Mouse (Mus musculus) urinary bladder, postnatal 14 days (tissue): ENCODE results near the gene Ppat.
"Not testable (repeated sequence)": the region's sequence is repeated elsewhere in the genome, so short reads cannot be mapped to it uniquely, and the experiment has no call there.

ENCODE experiments used
- DNase-seq: peaks from one replicate; pipeline ENCODE4 v3.0.0; 2021; ENCODE audit warnings: low spot score

Gene Ppat

DNA sequence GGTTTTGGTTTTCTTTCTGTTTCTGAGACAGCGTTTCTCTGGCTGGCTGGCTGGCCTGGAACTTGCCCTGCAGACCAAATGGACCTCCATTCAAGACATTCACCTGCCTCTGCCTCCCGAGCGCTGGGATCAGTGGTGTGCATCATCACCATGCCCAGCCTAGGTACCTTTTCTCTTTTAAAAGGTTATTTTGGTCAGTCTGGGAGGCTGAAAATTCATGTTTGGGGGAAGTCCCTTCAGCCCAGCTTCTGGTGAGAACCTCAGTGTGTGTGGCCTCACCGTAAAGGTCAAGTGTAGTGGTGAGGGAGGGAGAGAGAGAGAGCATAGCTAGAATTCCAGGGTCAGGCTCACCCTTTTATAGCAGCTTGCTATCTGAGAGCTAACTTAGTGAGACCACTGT is 3.6 kb downstream of the Ppat start:
- no peak for DNase-seq

DNA sequence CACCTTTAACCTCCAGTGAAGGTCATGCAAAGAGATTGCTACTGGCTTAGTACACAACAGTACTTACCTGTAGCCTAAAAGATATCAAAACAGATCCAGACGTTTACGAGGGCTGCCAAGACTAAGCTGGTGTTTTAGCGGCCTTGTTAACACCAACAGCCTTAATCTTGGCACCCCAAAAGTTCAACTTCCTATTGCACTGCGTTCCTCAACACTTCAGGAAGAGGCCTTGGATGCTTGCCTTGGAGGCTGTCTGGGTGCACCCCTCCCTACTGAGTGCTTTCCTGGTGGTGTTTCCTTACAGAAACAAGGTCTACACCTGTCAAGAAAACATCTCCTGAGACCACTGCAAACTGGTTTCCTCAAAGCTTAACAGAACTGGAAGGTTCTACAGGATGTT is 4.2 kb downstream of the Ppat start:
- no peak for DNase-seq

DNA sequence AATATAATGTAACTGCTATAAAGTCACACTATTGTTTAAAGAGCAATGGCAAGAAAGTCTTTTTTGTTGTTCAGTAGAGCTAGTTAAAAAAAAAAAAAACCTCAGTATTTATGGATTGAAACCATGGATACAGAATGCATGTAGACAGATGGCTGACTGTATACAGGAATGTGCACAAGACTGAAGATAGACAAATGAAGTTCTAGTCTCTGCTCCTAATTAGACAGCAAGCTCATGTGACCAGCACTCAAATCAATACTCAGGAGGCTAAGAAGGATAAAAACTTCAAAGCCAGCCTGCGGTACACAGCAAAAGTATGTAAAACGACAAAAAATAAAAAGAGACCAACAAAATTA is 5.7 kb downstream of the Ppat start:
- DNase-seq, result no peak

- no peak for DNase-seq
Observed at GRCm38 (mm10) chr5:76944965-76945677, 6.3 kb downstream of the Ppat start.

DNA sequence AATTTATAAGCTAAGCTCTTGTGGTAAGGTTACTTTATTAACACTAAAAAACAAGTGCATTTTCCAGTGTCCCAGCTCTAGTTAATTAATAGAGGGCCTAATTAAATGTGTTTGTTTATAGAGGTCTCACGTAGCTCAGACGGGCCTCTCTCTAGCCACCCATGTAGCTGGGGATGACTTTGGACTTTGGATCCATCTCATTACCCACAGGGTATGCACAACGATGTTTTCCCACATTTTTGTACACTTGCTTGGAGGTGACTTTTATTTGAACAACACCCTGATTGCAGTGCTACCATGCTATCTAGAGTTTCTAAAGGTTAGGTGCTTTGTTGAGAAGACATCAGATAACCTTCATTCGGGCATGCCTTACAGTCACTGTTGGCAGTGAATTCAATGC is 8.9 kb downstream of the Ppat start:
- DNase-seq, result no peak

GRCm38 (mm10) chr5:76941975-76942374 is 9.4 kb downstream of the Ppat start:
- no peak for DNase-seq

DNA sequence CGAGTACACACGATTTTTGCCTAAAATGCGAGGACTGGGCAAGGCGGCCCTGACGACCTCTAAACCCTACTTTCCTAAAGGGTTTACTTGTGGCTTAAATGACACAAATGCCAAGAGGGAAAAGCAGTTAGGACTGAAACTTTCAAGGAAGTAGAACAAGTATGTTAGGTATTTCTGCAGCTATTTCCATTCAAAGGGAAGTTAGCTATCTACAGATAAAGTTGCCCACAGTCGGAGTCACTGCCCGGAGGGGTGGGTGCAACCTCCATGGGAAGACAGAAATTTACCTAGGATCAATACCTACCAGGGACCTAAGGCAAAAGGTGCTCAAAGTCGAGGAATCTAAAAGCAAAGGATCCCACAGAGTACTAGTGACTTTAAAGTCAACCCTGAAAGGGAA is 11.7 kb downstream of the Ppat start:
- no peak for DNase-seq

- DNase-seq, result no peak
Observed at GRCm38 (mm10) chr5:76929180-76929877, 22.0 kb downstream of the Ppat start.

- no peak for DNase-seq
Observed at GRCm38 (mm10) chr5:76928124-76928832, 23.1 kb downstream of the Ppat start.

DNA sequence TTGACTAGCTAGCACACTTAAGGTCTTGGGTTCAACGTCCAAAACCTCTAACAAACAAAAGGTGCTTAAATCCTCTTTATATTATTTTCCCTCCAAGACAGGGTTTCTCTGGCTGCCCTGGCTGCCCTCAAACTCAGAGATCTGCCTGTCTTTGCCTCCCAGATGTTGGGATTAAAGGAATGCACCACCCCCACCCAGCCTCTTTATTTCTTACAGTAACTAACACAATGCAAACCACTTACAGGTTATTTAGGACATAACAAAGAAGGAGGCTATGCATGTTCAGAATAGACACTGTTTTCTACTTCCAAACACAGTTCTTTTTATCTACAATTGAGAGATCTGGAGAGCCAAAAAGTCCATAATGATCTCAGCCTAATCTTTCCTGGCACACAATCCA is 27.1 kb downstream of the Ppat start:
- no peak for DNase-seq

DNA sequence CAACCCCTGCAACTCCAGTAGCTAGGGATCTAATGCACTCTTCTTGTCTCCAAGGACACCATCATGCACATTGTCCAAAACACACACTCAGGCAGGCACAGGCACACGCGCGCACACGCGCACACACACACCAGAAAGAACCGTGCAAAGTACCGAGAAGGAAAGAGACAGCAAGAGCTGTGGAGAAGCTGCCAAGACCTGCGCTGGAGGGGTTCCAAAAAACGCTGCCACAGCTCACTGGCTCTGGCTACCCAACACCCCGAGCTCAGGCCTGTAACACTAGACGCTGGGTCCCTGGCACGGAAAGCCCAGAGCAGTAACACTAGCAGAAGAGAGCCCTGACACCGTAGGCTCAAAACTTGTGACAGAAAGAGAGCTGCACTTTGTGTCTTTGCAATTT is 27.9 kb downstream of the Ppat start:
- peak; percentile 59 for DNase-seq

- DNase-seq, result no peak
Observed at GRCm38 (mm10) chr5:76922833-76923232, 28.5 kb downstream of the Ppat start.

DNA sequence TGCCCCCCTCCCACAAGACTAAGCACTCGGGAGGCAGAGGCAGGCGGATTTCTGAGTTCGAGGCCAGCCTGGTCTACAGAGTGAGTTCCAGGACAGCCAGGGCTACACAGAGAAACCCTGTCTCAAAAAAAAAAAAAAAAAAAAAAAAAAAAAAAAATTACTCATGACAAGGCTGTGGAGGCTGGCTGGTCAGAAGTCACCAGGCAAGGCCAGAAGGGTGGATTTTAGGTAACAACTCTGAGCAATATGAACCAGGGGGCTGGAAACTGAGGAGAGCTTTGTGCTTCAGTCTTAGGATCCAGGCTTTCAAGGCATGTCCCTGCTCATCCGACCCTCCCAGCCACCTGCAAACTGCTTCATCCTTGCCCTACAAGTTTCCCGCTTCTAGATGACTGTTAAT is 38.9 kb downstream of the Ppat start:
- not testable (repeated sequence) for DNase-seq

DNA sequence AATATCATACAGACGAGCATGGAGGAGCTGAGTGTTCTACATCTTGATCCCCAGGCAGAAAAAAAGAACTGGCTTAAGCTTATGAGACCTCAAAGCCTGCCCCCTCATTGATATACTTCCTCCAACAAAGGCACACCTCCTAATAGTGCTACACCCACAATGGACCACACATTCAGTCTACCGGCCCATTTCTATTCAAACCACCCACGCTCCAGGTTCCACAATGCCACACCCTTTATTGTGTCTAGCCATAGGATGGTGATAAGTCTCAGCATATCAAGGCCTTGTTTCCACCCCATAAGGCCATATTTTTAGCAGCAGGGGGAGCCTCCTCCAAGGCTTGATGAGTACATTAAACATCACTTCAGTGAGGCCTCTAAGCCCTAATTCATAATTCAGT is 40.6 kb downstream of the Ppat start:
- no peak for DNase-seq

DNA sequence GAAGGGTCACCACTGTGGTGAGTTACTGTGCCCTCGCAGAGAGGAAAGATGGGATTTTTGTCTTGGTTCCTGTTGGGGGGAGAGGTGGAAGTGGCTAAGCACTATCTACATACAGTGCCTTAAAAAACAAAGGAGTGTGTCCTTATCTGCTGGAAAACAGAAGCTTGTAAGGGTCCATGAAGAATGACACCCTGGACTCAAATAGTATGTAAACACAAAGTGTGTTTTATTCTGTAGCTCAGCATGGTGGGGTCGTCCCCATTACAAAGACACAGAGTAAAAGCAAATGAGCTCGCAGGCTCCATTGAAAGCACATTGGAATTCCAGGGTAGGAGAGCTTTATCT is 45.3 kb downstream of the Ppat start:
- no peak for DNase-seq

GRCm38 (mm10) chr5:76905405-76906154 is 45.8 kb downstream of the Ppat start, which contains the start of gene Aasdh:
Gene Aasdh, minus strand, starts transcription at chr5:76905514.
- DNase-seq, result peak; percentile 97

GRCm38 (mm10) chr5:76904713-76905404 is 46.5 kb downstream of the Ppat start:
- DNase-seq, result no peak

GRCm38 (mm10) chr5:76902131-76902530 is 49.2 kb downstream of the Ppat start:
- no peak for DNase-seq

DNA sequence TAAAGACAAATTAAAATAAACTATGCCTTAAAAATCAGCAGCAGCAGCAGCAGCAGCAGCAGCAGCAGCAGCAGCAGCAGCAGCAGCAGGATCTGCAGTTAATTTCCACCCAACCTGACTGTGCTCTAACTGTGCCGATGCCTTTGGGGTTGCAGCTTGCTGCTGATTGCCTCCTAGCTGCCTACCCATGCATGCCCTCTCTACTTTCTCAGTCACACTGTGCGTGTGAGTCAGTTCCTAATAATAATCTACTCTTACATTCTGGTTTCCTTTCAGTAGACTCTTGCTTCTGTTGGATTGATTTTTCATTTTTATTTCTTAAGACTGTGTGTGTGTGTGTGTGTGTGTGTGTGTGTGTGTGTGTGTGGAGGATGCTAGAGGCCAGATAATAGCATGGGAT is 58.3 kb downstream of the Ppat start:
- no peak for DNase-seq

DNA sequence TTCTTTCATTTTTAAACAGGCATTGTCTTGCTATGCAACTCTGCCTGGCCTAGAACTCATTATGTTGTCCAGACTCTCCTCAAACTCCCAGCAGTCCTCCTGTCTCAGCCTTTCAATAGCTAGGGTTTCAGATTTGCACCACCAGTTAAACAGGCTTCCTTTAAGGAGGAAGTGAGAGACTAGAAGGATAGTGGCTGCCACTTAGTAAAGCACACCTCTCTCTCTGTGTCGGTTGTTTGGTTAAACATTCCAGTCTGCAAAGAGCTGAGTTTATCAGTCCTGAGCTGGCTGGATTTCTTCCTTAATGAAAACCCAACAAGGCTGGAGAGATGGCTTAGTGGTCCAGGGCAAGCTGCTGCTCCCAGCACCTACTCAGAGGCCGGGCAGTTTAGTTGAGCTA is 58.8 kb downstream of the Ppat start:
- DNase-seq, result no peak

DNA sequence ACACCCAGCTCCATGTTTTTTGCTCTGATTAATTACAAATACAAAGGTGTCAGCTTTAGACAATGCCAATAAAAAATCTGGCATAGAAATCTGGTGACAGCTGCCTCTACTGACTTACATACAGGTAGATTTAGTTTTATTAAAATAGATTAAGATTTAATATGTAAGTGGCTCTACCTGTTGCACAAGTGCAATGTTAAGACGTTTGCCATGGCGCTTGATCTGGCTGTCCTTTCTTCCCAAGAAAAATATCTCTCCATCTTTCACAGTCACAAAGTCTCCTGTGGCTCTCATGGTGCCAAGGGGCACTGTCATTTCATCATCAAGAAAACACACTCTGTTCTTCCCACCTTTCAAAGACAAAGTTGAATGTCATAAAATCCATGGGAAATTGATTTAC is 64.4 kb downstream of the Ppat start:
- DNase-seq, result no peak

DNA sequence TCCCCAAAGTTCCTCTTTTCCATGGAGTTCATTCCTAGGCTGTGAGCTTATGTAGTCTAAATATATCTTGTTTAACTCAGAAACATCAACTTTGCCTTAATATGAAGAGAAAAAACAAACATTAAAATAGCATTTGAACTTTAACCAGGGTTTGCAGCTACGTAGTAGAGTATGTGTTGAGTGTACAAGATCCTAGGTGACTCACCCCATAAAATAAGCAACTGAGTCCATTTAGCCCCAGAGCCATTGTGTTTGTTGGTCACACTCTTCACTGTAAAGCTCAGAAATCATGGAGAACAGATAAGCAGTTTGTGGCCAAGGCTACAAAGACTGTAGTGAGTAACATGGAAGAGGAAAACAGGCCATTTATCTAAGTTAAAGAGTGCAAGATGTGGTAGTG is 67.3 kb downstream of the Ppat start:
- DNase-seq, result no peak
